Mouse (Mus musculus): Measurements from ENCODE around the gene Il17rb. TPM values are rescaled to one million over a fixed set of nuclear protein-coding genes. Genes with fewer than 3 reads are reported as not detected.

The Il17rb gene
- total RNA-seq, 4 experiments from 2014 or later = 1.1 to 1.7 (median 1.4) TPM

GRCm38 (mm10) chr14:29968075-29968821 is 40.4 kb downstream of the Il17rb start, which contains the start of gene Selenok:
Selenok (plus strand) TSS chr14:29968308.
- peak; percentile 96 to 99 for DNase-seq (ENCODE audit: low spot score in 2 of 2)

GRCm38 (mm10) chr14:29967611-29968010 is 41.1 kb downstream of the Il17rb start:
- DNase-seq (ENCODE audit: low spot score in 2 of 2) = no peak

GRCm38 (mm10) chr14:29957393-29957792 is 51.3 kb downstream of the Il17rb start:
- no peak for DNase-seq (ENCODE audit: low spot score in 2 of 2)

GRCm38 (mm10) chr14:29950805-29951204 is 57.9 kb downstream of the Il17rb start:
- no peak for DNase-seq (ENCODE audit: low spot score in 2 of 2)

GRCm38 (mm10) chr14:29946761-29947309 is 61.9 kb downstream of the Il17rb start:
- DNase-seq (ENCODE audit: low spot score in 2 of 2) = no peak

Small RNA genes lying within 50 kb of the gene (microRNA-seq; reads per million reads assigned to microRNA genes)
- gene Mir6947 = 0 to 0.25 reads per million in 2 experiments

Other genes with a start within 250 kb of the Il17rb start
- 100 to 1,000 TPM; 103 to 115 (median 108) TPM for gene Selenok, start 40.6 kb downstream of the Il17rb start, total RNA-seq (2022)
- gene Actr8, start 30.6 kb downstream of the Il17rb start, total RNA-seq (2022) = 100 to 1,000 TPM in 1 of 4 experiments, 10 to 100 TPM in 3; 73.8 to 101 (median 90.1) TPM
- 1 to 10 TPM; 2.5 to 3.4 (median 3.1) TPM for gene Chdh, start 127 bp upstream of the Il17rb start, total RNA-seq (2022)